Mouse (Mus musculus): ENCODE measurements around the gene Gm11096. TPM values are rescaled to one million over a fixed set of nuclear protein-coding genes. Genes with fewer than 3 reads are reported as not detected.
A peak's percentile ranks its signal among the peaks of the same experiment; 100 is the strongest.

The Gm11096 gene
- polyA plus RNA-seq, 1 experiment from 2014 or later = not detected

DNA sequence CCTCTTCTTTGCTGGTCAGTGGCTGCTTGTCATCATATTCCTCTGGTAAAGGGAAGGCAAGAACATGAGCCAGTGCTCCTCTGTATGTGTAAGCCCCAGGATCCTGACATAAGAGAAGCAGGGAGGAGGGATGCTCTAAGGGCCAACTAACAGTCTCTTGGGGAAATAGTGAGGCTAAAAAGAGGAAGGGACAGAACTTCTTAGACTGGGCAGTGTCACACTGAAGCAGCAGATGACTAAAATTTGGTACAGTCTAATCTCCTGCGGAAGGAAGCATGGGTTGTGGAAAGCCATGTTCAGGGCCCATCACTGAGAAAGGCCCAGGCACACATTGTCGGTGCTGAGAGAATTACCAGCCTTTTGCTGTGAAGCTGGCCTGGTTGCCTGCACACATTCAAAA, 8.8 kb upstream of the Gm11096 start:
- H3K9me3 ChIP-seq = no peaks in the 10 kb centered on the region
- no peak overlapping the region for H3K27ac ChIP-seq
- no peak for DNase-seq (ENCODE audit: low spot score)
- H3K4me3 ChIP-seq = no peak overlapping the region
- H3K27me3 ChIP-seq (ENCODE audit: insufficient read depth, poor library complexity, severe bottlenecking) = no peaks in the 10 kb centered on the region
- WGBS = 81% methylated on average over 2 of the region's 2 CpGs
- H3K4me1 ChIP-seq = no peaks in the 10 kb centered on the region
- H3K36me3 ChIP-seq = peaks cover 62% of the 10 kb centered on the region

- no peak for DNase-seq (ENCODE audit: low spot score)
Measured at GRCm38 (mm10) chr17:81433148-81433547, 8.4 kb upstream of the Gm11096 start.

DNA sequence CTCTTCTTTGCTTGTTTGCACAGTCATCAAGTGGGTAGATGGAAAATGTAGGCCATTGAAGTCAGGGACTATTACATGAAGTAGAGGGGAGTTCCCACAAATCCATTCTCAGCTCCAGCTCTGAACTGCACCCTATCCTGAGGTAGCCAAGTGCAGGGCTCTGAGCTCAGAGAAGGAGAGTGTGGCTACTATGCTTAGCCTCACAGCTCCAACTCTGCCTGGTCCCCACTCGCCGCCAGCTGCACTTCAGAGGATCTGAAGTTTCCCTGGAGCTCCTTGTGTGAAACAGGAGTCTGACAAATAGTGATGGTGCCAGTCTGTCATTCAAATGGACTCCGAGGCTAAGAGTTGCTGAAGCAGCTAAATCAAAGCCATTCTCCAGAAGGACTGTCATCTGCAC, 13.7 kb downstream of the Gm11096 start:
- 59% methylated on average over 3 of the region's 3 CpGs for WGBS
- Histone ChIP-seq H3K27me3 (ENCODE audit: insufficient read depth, poor library complexity, severe bottlenecking) (no peaks in the 10 kb centered on the region), H3K36me3 (no peaks in the 10 kb centered on the region), H3K27ac (no peak overlapping the region), H3K9me3 (no peaks in the 10 kb centered on the region), H3K4me1 (peaks cover 6% of the 10 kb centered on the region; the same call in 1 of the 2 replicates), H3K4me3 (no peak overlapping the region)
- DNase-seq (ENCODE audit: low spot score) = no peak

More at GRCm38 (mm10) chr17:81433148-81433547, 8.4 kb upstream of the Gm11096 start:
- Histone ChIP-seq H3K4me1 (no peaks in the 10 kb centered on the region), H3K9me3 (no peaks in the 10 kb centered on the region), H3K27ac (no peak overlapping the region), H3K27me3 (ENCODE audit: insufficient read depth, poor library complexity, severe bottlenecking) (no peaks in the 10 kb centered on the region), H3K4me3 (no peak overlapping the region), H3K36me3 (peaks cover 61% of the 10 kb centered on the region)
- WGBS = 66% methylated on average over 5 of the region's 5 CpGs

DNA sequence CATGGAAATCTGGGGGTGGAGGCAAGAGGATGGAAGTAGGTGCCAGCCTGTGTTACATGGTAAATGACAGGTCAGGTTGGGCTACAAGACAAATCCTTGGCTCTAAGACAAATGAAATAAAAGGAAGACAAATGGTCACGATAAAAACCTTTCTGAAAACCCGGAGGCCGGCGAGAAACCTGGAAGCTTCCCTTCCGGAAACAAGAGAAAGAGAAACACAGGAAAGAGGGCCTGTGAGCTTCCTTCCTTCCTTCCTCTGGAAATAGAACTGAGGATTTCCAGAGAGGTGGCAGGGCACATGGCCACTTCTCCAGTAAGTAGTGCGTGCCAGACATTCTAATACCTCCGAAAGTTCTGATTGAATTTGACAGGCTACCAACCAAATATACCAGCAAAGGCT, 14.4 kb downstream of the Gm11096 start:
- no peaks in the 10 kb centered on the region for H3K9me3 ChIP-seq
- H3K36me3 ChIP-seq = no peaks in the 10 kb centered on the region
- H3K4me1 ChIP-seq = peaks cover 6% of the 10 kb centered on the region; the same call in 1 of the 2 replicates
- H3K27ac ChIP-seq = no peak overlapping the region
- no peaks in the 10 kb centered on the region for H3K27me3 ChIP-seq (ENCODE audit: insufficient read depth, poor library complexity, severe bottlenecking)
- 73% methylated on average over 7 of the region's 7 CpGs for WGBS
- DNase-seq (ENCODE audit: low spot score) = no peak
- no peak overlapping the region for H3K4me3 ChIP-seq

DNA sequence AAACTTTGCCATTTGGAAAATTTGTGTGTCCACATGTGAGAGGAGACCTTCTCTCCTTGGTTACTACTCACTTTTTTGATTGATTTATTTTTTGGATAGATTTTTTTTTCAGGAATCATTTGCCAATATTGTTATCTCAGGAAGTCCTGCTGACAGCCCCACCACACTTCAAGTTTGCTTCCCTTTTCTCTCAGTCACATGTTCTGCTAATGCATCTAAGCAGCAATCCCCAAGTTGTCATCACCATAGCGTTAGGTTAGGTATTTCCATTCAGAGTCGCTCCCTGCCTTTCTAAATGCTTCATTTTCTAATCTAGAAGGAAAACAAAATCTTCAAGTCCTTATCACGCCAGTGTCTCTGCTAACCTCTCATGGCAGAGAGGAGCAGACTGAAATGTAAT, 17.8 kb downstream of the Gm11096 start:
- 42% methylated on average over 3 of the region's 3 CpGs for WGBS

GRCm38 (mm10) chr17:81468941-81469340, 27.4 kb downstream of the Gm11096 start:
- Histone ChIP-seq H3K36me3 (no peaks in the 10 kb centered on the region), H3K27ac (no peak overlapping the region), H3K27me3 (ENCODE audit: insufficient read depth, poor library complexity, severe bottlenecking) (no peaks in the 10 kb centered on the region), H3K4me1 (0 out of 2 replicates have a peak, but pooled peaks cover 3% of the 10 kb centered on the region), H3K9me3 (no peaks in the 10 kb centered on the region), H3K4me3 (no peak overlapping the region)
- 52% methylated on average over 5 of the region's 5 CpGs for WGBS
- no peak for DNase-seq (ENCODE audit: low spot score)

More for the DNA sequence above, 17.8 kb downstream of the Gm11096 start:
- no peak for DNase-seq (ENCODE audit: low spot score)
- H3K27me3 ChIP-seq (ENCODE audit: insufficient read depth, poor library complexity, severe bottlenecking) = no peaks in the 10 kb centered on the region
- H3K36me3 ChIP-seq = no peaks in the 10 kb centered on the region
- H3K9me3 ChIP-seq = no peaks in the 10 kb centered on the region
- H3K4me3 ChIP-seq = no peak overlapping the region
- H3K4me1 ChIP-seq = peaks cover 6% of the 10 kb centered on the region; the same call in 1 of the 2 replicates
- H3K27ac ChIP-seq = no peak overlapping the region

- no peaks in the 10 kb centered on the region for H3K27me3 ChIP-seq (ENCODE audit: insufficient read depth, poor library complexity, severe bottlenecking)
- no peaks in the 10 kb centered on the region for H3K9me3 ChIP-seq
- DNase-seq (ENCODE audit: low spot score) = no peak
- WGBS = 84% methylated on average over 3 of the region's 3 CpGs
- no peak overlapping the region for H3K4me3 ChIP-seq
- H3K4me1 ChIP-seq = 0 out of 2 replicates have a peak, but pooled peaks cover 3% of the 10 kb centered on the region
- no peaks in the 10 kb centered on the region for H3K36me3 ChIP-seq
- no peak overlapping the region for H3K27ac ChIP-seq
Measured at GRCm38 (mm10) chr17:81473363-81473762, 31.8 kb downstream of the Gm11096 start.

DNA sequence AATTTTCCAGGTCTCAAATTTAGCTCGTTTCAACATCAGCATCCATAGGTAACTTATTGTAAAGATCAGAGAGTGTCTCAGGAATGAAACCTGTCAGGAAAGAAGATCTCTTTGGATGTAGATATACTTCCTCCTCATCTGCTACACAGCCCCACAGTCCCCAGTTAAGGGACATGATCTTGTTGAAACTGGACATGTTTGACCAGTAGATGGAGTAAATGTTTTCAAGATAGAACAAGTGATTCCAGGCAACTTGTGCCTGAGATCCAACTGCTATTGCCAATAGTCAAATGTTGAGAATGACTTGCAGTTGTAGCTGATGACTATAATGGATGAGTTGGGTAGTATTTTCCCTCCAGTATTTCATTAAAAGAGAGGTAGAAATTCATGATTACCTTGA, 35.9 kb downstream of the Gm11096 start:
- H3K36me3 ChIP-seq = no peaks in the 10 kb centered on the region

DNA sequence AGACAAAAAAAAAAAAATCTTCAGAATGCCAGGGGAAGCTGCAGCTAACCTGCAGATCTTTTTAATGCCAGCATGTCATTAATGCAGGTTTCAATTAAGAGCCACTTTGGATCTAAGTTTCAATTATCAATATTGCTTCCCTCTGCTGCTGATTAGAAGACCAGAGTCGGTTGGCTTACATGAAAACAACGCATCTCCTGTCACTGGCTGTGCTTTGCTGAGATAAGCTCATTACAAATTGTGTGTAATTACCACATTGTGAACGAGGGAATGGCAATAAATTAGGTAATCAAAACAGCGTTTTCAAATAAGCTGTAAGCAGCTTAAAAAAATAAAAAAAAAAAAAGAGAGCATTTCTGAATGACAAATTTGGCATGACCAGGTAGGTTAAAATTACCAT, 38.2 kb downstream of the Gm11096 start:
- Histone ChIP-seq H3K27ac (no peak overlapping the region), H3K27me3 (ENCODE audit: insufficient read depth, poor library complexity, severe bottlenecking) (no peaks in the 10 kb centered on the region), H3K9me3 (no peaks in the 10 kb centered on the region), H3K4me3 (no peak overlapping the region), H3K36me3 (no peaks in the 10 kb centered on the region), H3K4me1 (peaks cover 14% of the 10 kb centered on the region)
- DNase-seq (ENCODE audit: low spot score) = no peak
- 68% methylated on average over 4 of the region's 4 CpGs for WGBS

More for the DNA sequence above, 35.9 kb downstream of the Gm11096 start:
- H3K27me3 ChIP-seq (ENCODE audit: insufficient read depth, poor library complexity, severe bottlenecking) = no peaks in the 10 kb centered on the region
- H3K27ac ChIP-seq = no peak overlapping the region
- H3K4me3 ChIP-seq = no peak overlapping the region
- 80% methylated on average over 1 of the region's 1 CpGs for WGBS
- no peaks in the 10 kb centered on the region for H3K9me3 ChIP-seq
- no peak for DNase-seq (ENCODE audit: low spot score)
- H3K4me1 ChIP-seq = peaks cover 8% of the 10 kb centered on the region

- Histone ChIP-seq H3K9me3 (no peaks in the 10 kb centered on the region), H3K4me1 (peaks cover 14% of the 10 kb centered on the region), H3K27ac (0 out of 2 replicates have a peak overlapping the region, but pooled peaks have one; percentile 56), H3K4me3 (no peak overlapping the region), H3K27me3 (ENCODE audit: insufficient read depth, poor library complexity, severe bottlenecking) (no peaks in the 10 kb centered on the region), H3K36me3 (no peaks in the 10 kb centered on the region)
- no peak for DNase-seq (ENCODE audit: low spot score)
- 81% methylated on average over 21 of the region's 21 CpGs for WGBS
Measured at GRCm38 (mm10) chr17:81480351-81481161, 39.0 kb downstream of the Gm11096 start.

DNA sequence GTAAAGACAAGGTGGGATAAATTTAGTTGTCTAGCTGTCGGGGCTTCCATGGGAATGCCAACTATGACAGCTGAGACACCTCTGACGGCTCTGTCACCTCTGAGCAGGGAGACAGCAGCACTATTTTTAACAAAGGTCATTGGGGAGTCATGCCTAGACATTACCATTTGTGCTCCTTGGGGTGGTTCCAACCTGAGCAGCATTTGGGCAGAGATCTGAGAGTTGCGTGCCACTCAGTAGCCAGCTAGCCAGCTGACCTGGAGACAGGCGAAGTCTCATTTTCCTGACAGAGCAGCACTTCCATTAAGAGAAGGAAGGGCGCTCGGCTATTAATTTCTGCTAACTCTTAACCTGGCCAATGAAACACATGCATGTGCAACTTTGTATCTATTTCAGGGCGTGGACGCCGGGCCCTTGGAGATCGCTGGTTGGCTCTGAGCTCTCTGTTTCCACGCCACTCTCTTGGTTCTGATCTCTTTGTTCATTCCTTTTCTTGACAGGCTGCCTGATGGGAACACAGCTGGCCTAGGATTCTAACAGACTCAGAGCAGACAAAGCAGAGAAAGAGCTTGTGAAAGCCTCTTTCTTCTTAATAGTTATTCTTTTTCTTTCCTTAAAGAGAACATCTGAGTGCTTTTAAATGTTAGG, 40.4 kb downstream of the Gm11096 start:
- 46% methylated on average over 11 of the region's 11 CpGs for whole genome bisulfite sequencing
- peaks cover 19% of the 10 kb centered on the region for H3K4me1 ChIP-seq
- H3K4me3 ChIP-seq = peak overlapping the region; percentile 22; the same call in 1 of the 2 replicates
- peak overlapping the region; percentile 42 for H3K27ac ChIP-seq
- H3K36me3 ChIP-seq = no peaks in the 10 kb centered on the region
- peak; percentile 78 for DNase-seq (ENCODE audit: low spot score)
- H3K9me3 ChIP-seq = no peaks in the 10 kb centered on the region
- no peaks in the 10 kb centered on the region for H3K27me3 ChIP-seq (ENCODE audit: insufficient read depth, poor library complexity, severe bottlenecking)

- WGBS = 65% methylated on average over 1 of the region's 1 CpGs
- no peak overlapping the region for H3K27ac ChIP-seq
- no peak for DNase-seq (ENCODE audit: low spot score)
- no peaks in the 10 kb centered on the region for H3K36me3 ChIP-seq
- peaks cover 12% of the 10 kb centered on the region; the same call in 1 of the 2 replicates for H3K4me1 ChIP-seq
- H3K27me3 ChIP-seq (ENCODE audit: insufficient read depth, poor library complexity, severe bottlenecking) = no peaks in the 10 kb centered on the region
- no peak overlapping the region for H3K4me3 ChIP-seq
- H3K9me3 ChIP-seq = no peaks in the 10 kb centered on the region
Measured at GRCm38 (mm10) chr17:81486388-81486787, 44.8 kb downstream of the Gm11096 start.
